In the genomic region with DNA sequence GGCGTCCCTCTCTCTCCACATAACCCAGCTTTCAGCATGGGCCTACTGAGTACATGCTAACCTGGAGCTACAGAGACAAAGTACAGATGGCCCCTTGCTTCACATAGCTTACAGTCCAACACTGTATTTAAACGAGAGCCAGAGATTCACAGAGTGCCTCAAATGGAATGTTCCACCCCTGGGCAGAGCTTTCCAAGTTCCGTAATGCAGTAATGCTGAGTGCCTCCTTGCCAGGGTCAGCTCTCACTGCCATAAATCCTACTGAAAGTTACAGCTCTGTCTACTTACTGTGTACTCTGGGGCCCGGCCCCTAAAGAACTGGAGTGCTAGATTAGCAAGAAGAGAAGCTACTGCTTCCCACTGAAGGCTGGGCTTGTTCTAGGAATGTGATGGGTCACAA, we compare ENCODE assay signal across 13 mouse cellular contexts. TPM values are rescaled to one million over a fixed set of nuclear protein-coding genes. Genes with fewer than 3 reads are reported as not detected.
DNase-seq lines count a peak whose midpoint lies in the region; ATAC-seq and TF ChIP-seq lines count a peak whose summit lies in the region.
"Had no signal": no experiment of that assay in that cellular context is flagged by ENCODE, and none has a peak within 500 bp of the region (broad histone marks: within the 10 kb centered on the region; RNA-seq: fewer than 3 reads in every experiment).

No protein-coding gene starts in this region.

- 0 out of 2 replicates have a peak, but pooled peaks cover 1% of the 10 kb centered on the region for H3K4me1 ChIP-seq in kidney, postnatal 0 days (replicated peaks; ENCODE audit: insufficient read depth, low read length)
- 0 out of 2 replicates have a peak, but pooled peaks cover 2% of the 10 kb centered on the region for H3K4me1 ChIP-seq in stomach, embryonic 15.5 days
- H3K4me1 ChIP-seq: liver, embryonic 15.5 days had no signal

- 0 out of 2 replicates have a peak, but pooled peaks have one; percentile 33 for ATAC-seq in kidney, postnatal 0 days (replicated peaks; ENCODE audit: low FRiP score, low read depth)
- peak; percentile 53; the same call in 1 of the 2 replicates for ATAC-seq in stomach, embryonic 15.5 days (ENCODE audit: insufficient read depth, low FRiP score, low read depth)

- no peak overlapping the region for H3K4me3 ChIP-seq in kidney, postnatal 0 days (replicated peaks; ENCODE audit: low read depth, low read length)
- H3K4me3 ChIP-seq in stomach, embryonic 15.5 days (replicated peaks), result no peak overlapping the region
- H3K4me3 ChIP-seq: erythroblast, embryonic 14.5 days; liver, embryonic 15.5 days had no signal

- no peaks in the 10 kb centered on the region for H3K9me3 ChIP-seq in kidney, postnatal 0 days (replicated peaks; ENCODE audit: low read length)
- H3K9me3 ChIP-seq in stomach, embryonic 15.5 days, result no peaks in the 10 kb centered on the region
- H3K9me3 ChIP-seq: liver, embryonic 15.5 days had no signal

- intact Hi-C loops in heart, postnatal 10 days (cut with DNase I), result no loop called here

- no peak overlapping the region for H3K27ac ChIP-seq in kidney, postnatal 0 days
- no peak overlapping the region for H3K27ac ChIP-seq in stomach, embryonic 15.5 days
- H3K27ac ChIP-seq: liver, embryonic 15.5 days had no signal

- no peaks in the 10 kb centered on the region for H3K36me3 ChIP-seq in kidney, postnatal 0 days (ENCODE audit: insufficient read depth, low read length)
- no peaks in the 10 kb centered on the region for H3K36me3 ChIP-seq in stomach, embryonic 15.5 days
- H3K36me3 ChIP-seq: liver, embryonic 15.5 days had no signal

- no peak for TF ChIP-seq CTCF in kidney, postnatal 0 days (IDR thresholded peaks at IDR 0.05; ENCODE audit: low read depth)

- H3K27me3 ChIP-seq in kidney, postnatal 0 days (ENCODE audit: insufficient read depth, low read length), result no peaks in the 10 kb centered on the region
- H3K27me3 ChIP-seq in stomach, embryonic 15.5 days (replicated peaks), result no peaks in the 10 kb centered on the region
- H3K27me3 ChIP-seq: liver, embryonic 15.5 days had no signal

- peak; percentile 54 for DNase-seq in adrenal gland, postnatal 14 days
- no peak for DNase-seq in adrenal gland, adult 8-10 months
- DNase-seq in kidney, postnatal 0 days (ENCODE audit: low spot score), result peak; percentile 52
- no peak for DNase-seq in kidney, postnatal 10 days
- peak; percentile 53 to 58 for DNase-seq in heart, postnatal 10 days
- no peak for DNase-seq in right cerebral cortex, postnatal 25 days
- no peak for DNase-seq in spleen, postnatal 10 days (ENCODE audit: low spot score in 2 of 2)
- DNase-seq: cerebellum, postnatal 14 days; kidney, adult 2 months; layer of hippocampus, postnatal 36 days had no signal

- WGBS in kidney, postnatal 0 days, result 45% methylated on average over 4 of the region's 4 CpGs
- 47% methylated on average over 4 of the region's 4 CpGs for WGBS in stomach, embryonic 15.5 days

- no peak overlapping the region for H3K9ac ChIP-seq in kidney, postnatal 0 days (ENCODE audit: low read depth, low read length)
- no peak overlapping the region for H3K9ac ChIP-seq in stomach, embryonic 15.5 days
- H3K9ac ChIP-seq: liver, embryonic 15.5 days had no signal

- no peak overlapping the region for H3K4me2 ChIP-seq in kidney, postnatal 0 days (ENCODE audit: low read length)
- H3K4me2 ChIP-seq in stomach, embryonic 15.5 days, result no peak overlapping the region
- H3K4me2 ChIP-seq: liver, embryonic 15.5 days had no signal

RNA-seq across cellular contexts. Expression of gene Tenm4, which starts 23.6 kb away (rescaled TPM):
- 11.3 and 15.6 TPM in 2 replicates for total RNA-seq in adrenal gland, postnatal 14 days (2021)
- total RNA-seq in adrenal gland, adult 8-10 months (2022), result 10 to 100 TPM; 18.1 to 36.5 (median 27.2) TPM
- polyA plus RNA-seq in kidney, postnatal 0 days (2015; fragmentation: Nextera tagmentation; extraction: Ambion mirVana), result 22.6 and 23.2 TPM in 2 replicates
- 1 to 10 TPM; 4.2 to 5.0 TPM for total RNA-seq in heart, postnatal 10 days (2021)
- 24.0 and 26.2 TPM in 2 replicates for polyA plus RNA-seq in stomach, embryonic 15.5 days (2015; fragmentation: Nextera tagmentation; extraction: Ambion mirVana)
- polyA plus RNA-seq: erythroblast, embryonic 14.5 days had no signal

Comparison
In these comparisons a context has a peak if more than half of its experiments do, and no peak if none do; other contexts are left out.
1. DNase-seq: peak in adrenal gland, postnatal 14 days (single experiment), kidney, postnatal 0 days (single experiment) and heart, postnatal 10 days (2 of 2); none in adrenal gland, adult 8-10 months (single experiment), kidney, postnatal 10 days (single experiment), right cerebral cortex, postnatal 25 days (single experiment) and spleen, postnatal 10 days (0 of 2).